Comparison of ENCODE assay signal across 13 mouse cellular contexts in genomic region chr1:163842238-163842637, GRCm38 (mm10).
DNase-seq lines count a peak whose midpoint lies in the region; ATAC-seq and TF ChIP-seq lines count a peak whose summit lies in the region.
"Had no signal": no experiment of that assay in that cellular context is flagged by ENCODE, and none has a peak within 500 bp of the region (broad histone marks: within the 10 kb centered on the region; RNA-seq: fewer than 3 reads in every experiment).

No protein-coding gene starts in this region.

- no peak for TF ChIP-seq POLR2A in liver, adult 2 months (IDR thresholded peaks at IDR 0.05; ENCODE audit: extremely low read depth, insufficient read depth, low read length)

- no peak for ATAC-seq in CD4-positive, CD25-positive, alpha-beta regulatory T cell, adult 4 months
- no peak for ATAC-seq in liver, embryonic 12.5 days
- ATAC-seq: activated CD4-positive, CD25-positive, alpha-beta regulatory T cell, adult 4 months had no signal

- DNase-seq in CD4-positive, CD25-positive, alpha-beta regulatory T cell, adult 2 months (ENCODE audit: low read depth, low spot score): peak; percentile 5
- DNase-seq in liver, adult 2 months (ENCODE audit: extremely low read depth, low read depth, low spot score): peak; percentile 31
- peak; percentile 39 for DNase-seq in ZHBTc4 (ENCODE audit: low read depth, low spot score)
- DNase-seq in induced T-regulatory cell, adult 2 months (ENCODE audit: low read depth): peak; percentile 21
- no peak for DNase-seq in cerebellum, postnatal 14 days
- no peak for DNase-seq in adrenal gland, postnatal 10 days
- DNase-seq: B cell, adult 2 months had no signal

- no peak overlapping the region for H3K9ac ChIP-seq in liver, adult 2 months (ENCODE audit: low read depth, low read length)
- no peak overlapping the region for H3K9ac ChIP-seq in liver, embryonic 12.5 days
- H3K9ac ChIP-seq: embryonic facial prominence, embryonic 15.5 days; hindbrain, embryonic 15.5 days; liver, embryonic 14.5 days had no signal

- TF ChIP-seq CTCF in liver, adult 2 months (IDR thresholded peaks at IDR 0.05; ENCODE audit: low read depth, low read length): no peak

- H3K79me2 ChIP-seq in liver, adult 2 months (ENCODE audit: control insufficient read depth, insufficient read depth, low read length): no peaks in the 10 kb centered on the region

- no peaks in the 10 kb centered on the region for H3K4me1 ChIP-seq in liver, adult 2 months (ENCODE audit: control insufficient read depth, insufficient read depth, low read length)
- no peaks in the 10 kb centered on the region for H3K4me1 ChIP-seq in liver, embryonic 12.5 days
- H3K4me1 ChIP-seq: embryonic facial prominence, embryonic 15.5 days; hindbrain, embryonic 15.5 days had no signal

- H3K36me3 ChIP-seq in liver, adult 2 months (ENCODE audit: control insufficient read depth, insufficient read depth, low read length): no peaks in the 10 kb centered on the region
- H3K36me3 ChIP-seq in liver, embryonic 12.5 days: no peaks in the 10 kb centered on the region
- H3K36me3 ChIP-seq: embryonic facial prominence, embryonic 15.5 days had no signal

- no peak overlapping the region for H3K4me2 ChIP-seq in liver, embryonic 12.5 days
- H3K4me2 ChIP-seq: embryonic facial prominence, embryonic 15.5 days; hindbrain, embryonic 15.5 days had no signal

- WGBS in liver, adult 2 months: 49% methylated on average over 2 of the region's 2 CpGs
- 58% methylated on average over 2 of the region's 2 CpGs for WGBS in liver, embryonic 12.5 days (ENCODE audit: insufficient replicate concordance)

- H3K4me3 ChIP-seq in liver, adult 2 months (ENCODE audit: insufficient read depth, low read depth, low read length): no peak overlapping the region
- no peak overlapping the region for H3K4me3 ChIP-seq in liver, embryonic 12.5 days
- H3K4me3 ChIP-seq: embryonic facial prominence, embryonic 15.5 days; hindbrain, embryonic 15.5 days had no signal

- no peaks in the 10 kb centered on the region for H3K27me3 ChIP-seq in liver, adult 2 months (ENCODE audit: control insufficient read depth, insufficient read depth, low read length)
- H3K27me3 ChIP-seq in liver, embryonic 12.5 days (replicated peaks): no peaks in the 10 kb centered on the region
- H3K27me3 ChIP-seq: embryonic facial prominence, embryonic 15.5 days; hindbrain, embryonic 15.5 days had no signal

- no peak overlapping the region for H3K27ac ChIP-seq in liver, adult 2 months (replicated peaks; ENCODE audit: insufficient read depth, low read depth, low read length)
- no peak overlapping the region for H3K27ac ChIP-seq in liver, embryonic 12.5 days
- H3K27ac ChIP-seq: embryonic facial prominence, embryonic 15.5 days; hindbrain, embryonic 15.5 days; liver, embryonic 14.5 days had no signal

- H3K9me3 ChIP-seq in liver, embryonic 12.5 days (replicated peaks): no peaks in the 10 kb centered on the region
- H3K9me3 ChIP-seq: embryonic facial prominence, embryonic 15.5 days; hindbrain, embryonic 15.5 days had no signal

Comparison
In these comparisons a context has a peak if more than half of its experiments do, and no peak if none do; other contexts are left out.
1. DNase-seq: peak in CD4-positive, CD25-positive, alpha-beta regulatory T cell, adult 2 months (single experiment), liver, adult 2 months (single experiment), ZHBTc4 (single experiment) and induced T-regulatory cell, adult 2 months (single experiment); none in cerebellum, postnatal 14 days (0 of 2) and adrenal gland, postnatal 10 days (single experiment).